Mouse (Mus musculus) lung, adult 2 months (tissue): ENCODE measurements around the gene Glp2r. TPM values are rescaled to one million over a fixed set of nuclear protein-coding genes. Genes with fewer than 3 reads are reported as not detected.

ENCODE experiments used
- DNase-seq: peaks from one replicate; pipeline ENCODE4 v3.0.0; 2022
- H3K4me1 ChIP-seq: fragments of 200-500 bp; 2 replicates; pipeline ENCODE4 v1.6.1; 2011; ENCODE audit warnings: low read length; ENCODE audit not compliant: control insufficient read depth, insufficient read depth
- H3K4me3 ChIP-seq: fragments of 200-500 bp; replicated peaks from 2 replicates; pipeline ENCODE3; 2011; ENCODE audit warnings: low read depth, mild to moderate bottlenecking, control low read depth, low read length; ENCODE audit errors: extremely low read depth
- CTCF ChIP-seq: fragments of 200-500 bp; IDR thresholded peaks from 2 replicates; pipeline ENCODE4 v1.5.1; 2011; ENCODE audit warnings: mild to moderate bottlenecking, low read length, control low read depth; ENCODE audit not compliant: insufficient read depth
- POLR2A ChIP-seq: fragments of 200-500 bp; IDR thresholded peaks from 2 replicates; pipeline ENCODE4 v1.6.1; 2011; ENCODE audit warnings: low read depth, mild to moderate bottlenecking, control low read depth, low read length, borderline replicate concordance; ENCODE audit errors: extremely low read depth
- WGBS: fragments of 180-500 bp; shearing (Covaris S2); methylation state at CpG from one replicate; pipeline ENCODE4 v1.1.7; 2018; 5-methylcytosine and 5-hydroxymethylcytosine counted together
- polyA plus RNA-seq: library from polyadenylated mRNA; depleted of rRNA; stranded (reverse); fragments of >200 nt; gene quantifications from 2 replicates; pipeline ENCODE4 v1.2.3, GENCODE M21; 2012

Gene Glp2r
- polyA plus RNA-seq, 1 experiment, result not detected

GRCm38 (mm10) chr11:67666129-67666528, 104.8 kb downstream of the Glp2r start:
- TF ChIP-seq POLR2A (no peak), CTCF (no peak)
- DNase-seq, result no peak
- H3K4me3 ChIP-seq, result no peak overlapping the region
- peaks cover 9% of the 10 kb centered on the region for H3K4me1 ChIP-seq
- WGBS, result 79% methylated on average over 5 of the region's 5 CpGs

GRCm38 (mm10) chr11:67664918-67665317, 106.0 kb downstream of the Glp2r start:
- peaks cover 9% of the 10 kb centered on the region for H3K4me1 ChIP-seq
- H3K4me3 ChIP-seq, result no peak overlapping the region
- DNase-seq, result no peak
- TF ChIP-seq CTCF (no peak), POLR2A (no peak)
- WGBS, result 88% methylated on average over 6 of the region's 6 CpGs

DNA sequence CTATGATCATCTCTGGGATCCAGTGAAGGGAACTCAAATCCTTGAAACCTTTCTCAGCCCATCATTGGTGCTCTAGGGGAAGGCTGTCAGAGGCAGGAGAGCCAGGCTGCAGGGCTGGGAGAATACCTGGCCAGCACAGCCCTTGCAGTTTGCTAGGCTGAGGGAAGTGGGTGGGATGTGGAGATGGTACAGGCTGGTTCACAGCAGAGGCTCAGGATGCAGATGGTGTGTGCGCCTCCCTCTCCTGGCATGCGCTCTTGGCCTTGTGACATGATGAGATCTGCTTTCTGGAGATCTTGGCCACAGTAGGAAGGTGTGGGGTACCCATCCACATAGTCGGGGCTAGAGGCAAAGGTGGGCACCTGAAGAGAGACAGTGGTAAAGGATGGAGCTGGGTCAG, 106.7 kb downstream of the Glp2r start:
- Histone ChIP-seq H3K4me3 (no peak overlapping the region), H3K4me1 (peaks cover 9% of the 10 kb centered on the region)
- DNase-seq, result no peak
- TF ChIP-seq POLR2A, result no peak
- TF ChIP-seq CTCF, result no peak
- 95% methylated on average over 3 of the region's 3 CpGs for whole genome bisulfite sequencing

DNA sequence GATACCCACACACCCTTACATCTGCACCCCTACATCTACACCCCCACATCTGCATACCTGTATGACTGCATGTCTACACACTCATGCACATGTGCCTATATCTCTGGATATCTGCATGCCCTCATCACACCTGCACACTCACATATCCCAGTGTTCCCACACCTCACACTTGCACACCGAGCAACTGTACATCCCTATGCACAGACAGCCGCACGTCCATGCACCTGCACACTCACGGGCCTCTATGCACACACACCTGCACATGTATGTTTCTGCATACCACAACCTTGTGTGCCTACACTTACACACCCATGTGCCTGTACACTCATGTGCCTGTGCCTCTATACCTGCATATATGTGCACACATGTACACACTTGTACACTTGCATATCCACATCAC, 107.5 kb downstream of the Glp2r start:
- WGBS, result 97% methylated on average over 4 of the region's 4 CpGs
- Histone ChIP-seq H3K4me3 (no peak overlapping the region), H3K4me1 (peaks cover 9% of the 10 kb centered on the region)
- TF ChIP-seq CTCF (no peak), POLR2A (no peak)
- DNase-seq, result no peak

DNA sequence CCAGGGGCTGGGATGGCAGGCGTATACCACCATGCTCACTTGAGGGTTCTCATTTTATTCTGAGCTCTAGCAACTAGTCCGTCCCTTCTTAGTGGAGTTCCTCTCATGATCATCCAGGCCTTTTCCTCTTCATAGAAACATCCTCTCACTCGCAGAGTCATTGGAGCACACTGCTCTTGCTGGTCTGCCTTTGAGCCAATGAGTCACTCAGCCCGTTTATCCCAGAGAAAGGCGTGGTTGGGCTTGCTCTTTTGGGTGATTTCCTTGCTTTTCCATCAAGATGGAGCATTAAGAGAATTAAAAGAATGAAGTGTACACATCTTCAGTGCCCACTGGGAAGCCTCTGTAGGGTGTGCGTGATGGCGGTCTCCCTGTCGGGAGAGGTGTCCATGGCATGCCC, 109.5 kb downstream of the Glp2r start:
- H3K4me1 ChIP-seq, result no peaks in the 10 kb centered on the region
- no peak overlapping the region for H3K4me3 ChIP-seq
- WGBS, result 85% methylated on average over 8 of the region's 8 CpGs
- no peak for DNase-seq
- no peak for TF ChIP-seq CTCF
- TF ChIP-seq POLR2A, result no peak

DNA sequence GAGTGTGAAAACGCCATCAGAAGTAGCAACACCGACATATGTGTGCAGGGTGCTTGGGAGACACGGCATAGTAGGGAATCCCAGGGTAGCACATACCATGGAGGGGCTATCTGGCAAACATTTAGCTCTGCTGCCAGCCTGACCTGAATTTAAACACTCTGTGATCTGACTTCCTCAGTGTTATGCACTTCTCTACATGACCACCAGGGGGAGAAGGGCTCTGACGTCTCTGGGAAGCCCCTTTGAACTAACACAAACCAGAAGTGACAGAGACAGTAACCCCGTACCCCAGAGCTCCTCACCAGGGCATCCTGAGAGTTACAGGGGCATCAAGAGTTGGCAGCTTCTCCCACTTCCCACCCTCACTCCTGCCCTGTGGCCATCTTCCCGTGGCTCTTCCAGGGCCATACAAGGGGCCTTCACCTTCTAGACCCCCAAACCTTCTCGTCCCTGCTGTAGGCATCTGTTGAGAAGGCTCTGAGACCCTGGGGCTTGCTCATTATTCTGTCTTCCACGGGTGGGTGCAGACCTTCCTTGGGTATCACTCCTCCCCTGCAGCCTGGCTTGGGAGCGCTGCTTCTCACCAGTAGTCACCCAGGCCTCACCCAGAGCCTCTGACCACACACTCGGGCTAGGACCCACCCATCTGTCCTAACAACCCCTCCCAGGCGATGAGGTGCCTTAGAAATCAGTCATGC, 113.1 kb downstream of the Glp2r start:
- peak; percentile 61 for TF ChIP-seq CTCF
- no peak for TF ChIP-seq POLR2A
- no peaks in the 10 kb centered on the region for H3K4me1 ChIP-seq
- DNase-seq, result no peak
- no peak overlapping the region for H3K4me3 ChIP-seq
- 42% methylated on average over 11 of the region's 11 CpGs for WGBS

- TF ChIP-seq CTCF, result no peak
- TF ChIP-seq POLR2A, result no peak
- Histone ChIP-seq H3K4me1 (no peaks in the 10 kb centered on the region), H3K4me3 (no peak overlapping the region)
- WGBS, result 84% methylated on average over 9 of the region's 9 CpGs
- no peak for DNase-seq
Observed at GRCm38 (mm10) chr11:67656811-67657210, 114.1 kb downstream of the Glp2r start.

DNA sequence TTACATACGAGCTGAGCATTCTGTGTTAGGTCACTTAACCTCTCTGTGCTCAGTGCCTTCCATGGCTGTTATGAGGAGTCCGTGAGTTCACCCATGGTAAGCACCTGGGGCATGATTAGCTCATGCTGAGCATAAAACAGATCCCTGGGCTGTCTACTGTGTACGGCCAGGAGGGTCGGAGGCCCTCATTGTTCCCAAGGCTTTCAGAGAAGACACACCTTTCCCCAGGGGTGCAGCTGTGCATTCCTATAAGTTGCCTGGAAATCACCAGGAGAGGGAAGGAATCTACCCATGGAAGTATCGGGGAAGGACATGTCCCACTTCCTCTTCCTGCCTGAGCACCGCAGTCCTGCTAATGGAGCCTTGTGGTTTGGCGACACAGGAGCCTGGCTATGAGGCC, 114.6 kb downstream of the Glp2r start:
- Histone ChIP-seq H3K4me1 (no peaks in the 10 kb centered on the region), H3K4me3 (no peak overlapping the region)
- no peak for DNase-seq
- no peak for TF ChIP-seq CTCF
- TF ChIP-seq POLR2A, result no peak
- WGBS, result 75% methylated on average over 7 of the region's 7 CpGs

GRCm38 (mm10) chr11:67655236-67655959, 115.6 kb downstream of the Glp2r start:
- no peak for DNase-seq
- Histone ChIP-seq H3K4me3 (no peak overlapping the region), H3K4me1 (no peaks in the 10 kb centered on the region)
- WGBS, result 71% methylated on average over 17 of the region's 17 CpGs
- no peak for TF ChIP-seq CTCF
- no peak for TF ChIP-seq POLR2A

DNA sequence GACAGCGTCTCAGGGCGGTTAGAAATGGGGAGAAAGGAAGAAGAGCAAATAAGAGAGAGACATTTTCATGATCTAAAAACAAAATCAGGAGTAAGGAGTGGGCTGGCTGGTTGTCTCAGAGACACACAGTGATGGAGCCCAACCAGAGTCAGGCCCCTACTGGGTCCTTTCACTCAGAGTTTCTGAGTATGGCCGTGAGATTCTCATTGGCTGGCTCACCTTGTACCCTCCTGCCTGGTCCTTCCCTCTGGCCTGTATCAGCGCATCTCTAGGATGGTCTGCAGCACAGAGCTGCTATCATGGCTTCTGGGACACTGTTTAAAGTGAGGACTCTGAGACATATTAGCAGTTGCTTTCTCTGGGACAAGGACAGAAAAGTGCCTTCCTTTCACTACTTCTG, 116.4 kb downstream of the Glp2r start:
- Histone ChIP-seq H3K4me3 (no peak overlapping the region), H3K4me1 (no peaks in the 10 kb centered on the region)
- TF ChIP-seq POLR2A (no peak), CTCF (no peak)
- WGBS, result 91% methylated on average over 4 of the region's 4 CpGs
- DNase-seq, result no peak
